Mouse (Mus musculus) B cell, adult 62 days (primary cell): Measurements from ENCODE around the gene Tesk1. TPM values are rescaled to one million over a fixed set of nuclear protein-coding genes. Genes with fewer than 3 reads are reported as not detected.

ENCODE experiments used
- total RNA-seq: library from RNA; stranded (reverse); gene quantifications from 4 replicates; pipeline ENCODE4 v1.2.4, GENCODE M21; 2023

Gene Tesk1
- total RNA-seq: 55.0 to 57.8 TPM (median 57.0 TPM) in 4 replicates

GRCm38 (mm10) chr4:43441639-43442038 lies at the start of gene Tesk1:
TSS of gene Tesk1 (plus strand) at chr4:43441939.

GRCm38 (mm10) chr4:43428946-43429345 lies 12.8 kb upstream of the Tesk1 start, which contains the start of gene Fam166b:
TSS of gene Fam166b (minus strand) at chr4:43429134.

GRCm38 (mm10) chr4:43454041-43454836 lies 12.5 kb downstream of the Tesk1 start, which contains the start of gene Cd72:
TSS of gene Cd72 (minus strand) at chr4:43454628.

GRCm38 (mm10) chr4:43483535-43484091 lies 41.9 kb downstream of the Tesk1 start, which contains the start of gene Sit1:
TSS of gene Sit1 (minus strand) at chr4:43483734.

GRCm38 (mm10) chr4:43492821-43493185 lies 51.1 kb downstream of the Tesk1 start, which contains the start of gene Ccdc107:
TSS of gene Ccdc107 (plus strand) at chr4:43492900.

Other genes starting within 250 kb of the Tesk1 start
- gene Atp8b5, start 174.8 kb upstream of the Tesk1 start, total RNA-seq: not detected in 4 replicates
- 0.17 TPM in 1 of 4 replicates, not detected in the others for gene Rusc2, start 60.0 kb upstream of the Tesk1 start, total RNA-seq
- gene Fam166b, start 12.8 kb upstream of the Tesk1 start, total RNA-seq: not detected in 4 replicates
- gene Cd72, start 12.7 kb downstream of the Tesk1 start, total RNA-seq: 440 to 532 TPM (median 462 TPM) in 4 replicates
- 12.9 to 13.7 TPM (median 13.3 TPM) in 4 replicates for gene Sit1, start 41.8 kb downstream of the Tesk1 start, total RNA-seq
- gene Ccdc107, start 51.0 kb downstream of the Tesk1 start, total RNA-seq: 27.3 to 29.7 TPM (median 29.2 TPM) in 4 replicates
- 1.1 to 2.6 TPM (median 2.4 TPM) in 4 replicates for gene Arhgef39, start 57.8 kb downstream of the Tesk1 start, total RNA-seq
- 0.49 to 1.2 TPM in 2 of 4 replicates, not detected in the others for gene Car9, start 65.0 kb downstream of the Tesk1 start, total RNA-seq
- 0.46 to 1.6 TPM (median 0.74 TPM) in 4 replicates for gene Tpm2, start 81.8 kb downstream of the Tesk1 start, total RNA-seq
- gene Creb3, start 120.4 kb downstream of the Tesk1 start, total RNA-seq: 71.8 to 80.6 TPM (median 76.8 TPM) in 4 replicates
- gene Tln1, start 120.8 kb downstream of the Tesk1 start, total RNA-seq: 269 to 292 TPM (median 275 TPM) in 4 replicates
- 39.9 to 55.5 TPM (median 43.6 TPM) in 4 replicates for gene Rgp1, start 136.8 kb downstream of the Tesk1 start, total RNA-seq
- gene Gba2, start 136.9 kb downstream of the Tesk1 start, total RNA-seq: 41.8 to 54.9 TPM (median 45.2 TPM) in 4 replicates
- not detected in 4 replicates for gene Msmp, start 142.6 kb downstream of the Tesk1 start, total RNA-seq
- 0.16 to 0.40 TPM (median 0.39 TPM) in 3 of 4 replicates, not detected in the other for gene Npr2, start 190.0 kb downstream of the Tesk1 start, total RNA-seq
- 1.4 TPM in 1 of 4 replicates, not detected in the others for gene Spag8, start 211.7 kb downstream of the Tesk1 start, total RNA-seq
- 16.0 to 24.2 TPM (median 20.8 TPM) in 4 replicates for gene Hint2, start 214.5 kb downstream of the Tesk1 start, total RNA-seq
- 2.4 to 6.0 TPM (median 4.9 TPM) in 4 replicates for gene Tmem8b, start 227.0 kb downstream of the Tesk1 start, total RNA-seq
- gene Fam221b, start 227.2 kb downstream of the Tesk1 start, total RNA-seq: not detected in 4 replicates